Mouse (Mus musculus): ENCODE measurements around the gene Aadac. TPM values are rescaled to one million over a fixed set of nuclear protein-coding genes. Genes with fewer than 3 reads are reported as not detected.
A peak's percentile ranks its signal among the peaks of the same experiment; 100 is the strongest.

Gene Aadac
- not detected in 2 replicates for polyA plus RNA-seq (2012; rRNA removed)

DNA sequence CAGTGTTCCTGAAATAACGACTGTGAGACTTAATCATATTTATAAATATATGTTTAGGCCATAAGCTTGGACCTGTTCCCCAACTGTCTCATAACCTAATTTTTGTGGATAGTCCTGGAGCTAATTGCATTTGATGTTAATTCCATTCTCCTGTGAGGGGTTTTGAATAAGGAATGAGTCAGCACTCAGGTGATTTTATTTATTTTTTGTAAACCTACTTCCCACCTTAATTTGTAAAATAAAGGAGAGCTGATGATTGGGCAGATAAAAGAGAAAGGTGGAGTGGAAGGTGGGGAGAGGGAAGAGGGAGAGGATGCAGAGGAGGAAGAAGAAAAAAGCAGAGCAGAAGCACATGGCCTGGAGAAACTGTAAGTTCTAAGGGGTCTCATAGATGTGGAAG, at the start of gene Aadac:
Gene Aadac (plus strand): TSS at position 301 of the 400 bp plus-strand sequence.
- no peak for TF ChIP-seq CTCF (IDR thresholded peaks at IDR 0.05; ENCODE audit: borderline replicate concordance, insufficient read depth, low read depth, low read length)
- TF ChIP-seq POLR2A (IDR thresholded peaks at IDR 0.05; ENCODE audit: borderline replicate concordance, insufficient read depth, low read length), result no peak
- no peak for DNase-seq
- Histone ChIP-seq H3K27ac (ENCODE audit: insufficient read depth, low read length) (no peak within 1 kb of the TSS), H3K27me3 (ENCODE audit: control insufficient read depth, insufficient read depth, low read length) (no peaks in the 10 kb centered on the region), H3K4me1 (ENCODE audit: control insufficient read depth, insufficient read depth, low read length) (no peaks in the 10 kb centered on the region), H3K4me3 (replicated peaks; ENCODE audit: insufficient read depth, low read depth, low read length) (no peak within 1 kb of the TSS)
- WGBS, result 75% methylated on average over 1 of the region's 1 CpGs

DNA sequence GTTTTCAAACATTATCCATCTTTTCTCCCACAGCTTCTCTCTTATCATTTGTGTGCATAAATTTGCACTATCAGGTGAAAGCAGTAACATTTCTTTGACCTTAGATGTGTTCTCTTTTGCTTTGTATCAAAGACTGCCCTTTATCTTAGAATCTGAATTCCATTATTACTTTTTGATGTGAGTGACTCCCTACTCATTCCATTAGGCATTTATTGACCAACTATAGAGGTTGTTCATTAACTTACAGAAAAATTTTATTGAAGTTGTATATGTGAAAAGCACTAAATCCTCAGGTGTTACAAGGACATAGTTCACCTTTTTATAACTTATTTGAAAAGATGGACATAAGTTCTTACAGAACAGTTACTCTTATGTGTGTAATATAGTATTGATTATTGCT, 21.9 kb upstream of the Aadac start:
- TF ChIP-seq POLR2A (IDR thresholded peaks at IDR 0.05; ENCODE audit: borderline replicate concordance, insufficient read depth, low read length) (no peak), CTCF (IDR thresholded peaks at IDR 0.05; ENCODE audit: borderline replicate concordance, insufficient read depth, low read depth, low read length) (no peak)
- H3K27me3 ChIP-seq (ENCODE audit: control insufficient read depth, insufficient read depth, low read length), result no peaks in the 10 kb centered on the region
- no peak overlapping the region for H3K27ac ChIP-seq (ENCODE audit: insufficient read depth, low read length)
- H3K4me3 ChIP-seq (replicated peaks; ENCODE audit: insufficient read depth, low read depth, low read length), result no peak overlapping the region
- no peaks in the 10 kb centered on the region for H3K4me1 ChIP-seq (ENCODE audit: control insufficient read depth, insufficient read depth, low read length)
- no peak for DNase-seq

DNA sequence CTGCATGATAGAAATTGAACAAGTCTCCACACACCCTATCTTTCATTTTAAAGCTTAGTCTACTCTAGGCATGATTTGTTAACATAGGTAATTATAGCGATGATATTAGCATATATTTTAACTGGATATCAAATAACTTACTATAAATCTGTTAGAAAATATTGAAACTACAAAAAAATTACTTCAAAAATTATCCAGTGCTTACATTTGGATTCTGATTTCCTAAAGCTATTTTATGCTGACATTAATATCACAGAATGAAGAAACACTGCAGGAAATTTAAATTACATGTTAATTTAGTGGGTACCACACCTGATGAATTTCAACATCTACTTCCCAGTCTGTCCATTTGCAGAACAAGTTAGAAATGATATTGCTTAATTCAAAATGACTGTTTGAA, 19.1 kb upstream of the Aadac start, which contains the start of gene Aadacl2:
Gene Aadacl2 (plus strand): TSS at position 301 of the 400 bp plus-strand sequence.
- 94% methylated on average over 1 of the region's 1 CpGs for WGBS
- Histone ChIP-seq H3K27ac (ENCODE audit: insufficient read depth, low read length) (no peak within 1 kb of the TSS), H3K27me3 (ENCODE audit: control insufficient read depth, insufficient read depth, low read length) (no peaks in the 10 kb centered on the region), H3K4me3 (replicated peaks; ENCODE audit: insufficient read depth, low read depth, low read length) (no peak within 1 kb of the TSS), H3K4me1 (ENCODE audit: control insufficient read depth, insufficient read depth, low read length) (no peaks in the 10 kb centered on the region)
- DNase-seq, result no peak
- no peak for TF ChIP-seq CTCF (IDR thresholded peaks at IDR 0.05; ENCODE audit: borderline replicate concordance, insufficient read depth, low read depth, low read length)
- TF ChIP-seq POLR2A (IDR thresholded peaks at IDR 0.05; ENCODE audit: borderline replicate concordance, insufficient read depth, low read length), result no peak

DNA sequence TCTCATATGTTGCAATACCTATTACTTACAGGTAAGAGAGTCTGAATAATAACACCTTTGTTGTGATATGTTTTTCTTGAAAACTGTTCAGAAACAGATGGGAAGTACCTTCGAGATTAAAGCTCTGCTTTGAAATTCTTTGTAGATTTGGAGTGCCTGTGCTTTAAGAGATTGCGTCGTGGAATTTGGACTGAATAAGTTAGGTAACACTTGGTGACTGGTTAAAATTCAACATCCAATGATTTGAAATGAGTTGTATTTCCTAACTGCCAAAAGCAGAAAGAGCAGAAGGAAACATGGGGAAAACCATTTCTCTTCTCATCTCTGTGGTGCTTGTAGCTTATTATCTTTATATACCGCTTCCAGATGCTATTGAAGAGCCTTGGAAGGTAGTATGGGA, 6.0 kb downstream of the Aadac start:
- Histone ChIP-seq H3K4me3 (replicated peaks; ENCODE audit: insufficient read depth, low read depth, low read length) (no peak overlapping the region), H3K27me3 (ENCODE audit: control insufficient read depth, insufficient read depth, low read length) (no peaks in the 10 kb centered on the region), H3K27ac (ENCODE audit: insufficient read depth, low read length) (no peak overlapping the region), H3K4me1 (ENCODE audit: control insufficient read depth, insufficient read depth, low read length) (no peaks in the 10 kb centered on the region)
- DNase-seq, result no peak
- 92% methylated on average over 4 of the region's 4 CpGs for WGBS
- TF ChIP-seq POLR2A (IDR thresholded peaks at IDR 0.05; ENCODE audit: borderline replicate concordance, insufficient read depth, low read length) (no peak), CTCF (IDR thresholded peaks at IDR 0.05; ENCODE audit: borderline replicate concordance, insufficient read depth, low read depth, low read length) (no peak)

DNA sequence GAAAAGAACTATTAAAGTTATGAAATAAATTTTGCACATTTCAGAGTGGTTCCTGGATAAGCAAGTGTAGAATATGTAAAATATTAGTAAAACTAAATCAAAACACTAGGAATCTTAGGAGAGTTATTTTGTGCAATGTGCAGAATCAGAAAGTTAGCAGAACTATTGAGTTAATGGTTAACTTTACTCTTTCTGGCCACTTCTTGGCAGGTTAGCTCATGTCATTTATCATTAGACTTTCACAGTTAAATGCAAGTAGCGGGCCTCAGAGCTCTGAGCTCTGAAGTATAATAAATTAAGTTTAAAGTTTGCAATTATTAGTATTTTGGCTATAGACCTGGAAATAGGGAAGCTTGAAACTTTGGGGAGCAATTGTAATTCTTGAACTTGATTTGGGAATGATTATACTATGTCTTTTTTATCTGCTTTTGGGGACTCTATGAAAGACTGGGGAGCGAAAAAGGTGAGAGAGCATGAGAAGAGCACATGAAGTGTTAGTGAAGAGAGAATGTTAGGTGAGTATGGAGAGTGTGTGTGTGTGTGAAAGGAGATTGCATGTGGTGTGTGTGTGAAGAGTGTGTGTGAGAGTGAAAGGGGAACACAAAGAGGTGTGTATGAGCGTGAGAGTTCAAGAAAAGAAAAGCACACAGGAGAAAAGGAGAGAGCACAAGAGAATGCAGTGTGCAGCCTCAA, 20.9 kb downstream of the Aadac start:
- TF ChIP-seq POLR2A (IDR thresholded peaks at IDR 0.05; ENCODE audit: borderline replicate concordance, insufficient read depth, low read length) (no peak), CTCF (IDR thresholded peaks at IDR 0.05; ENCODE audit: borderline replicate concordance, insufficient read depth, low read depth, low read length) (no peak)
- no peak for DNase-seq
- Histone ChIP-seq H3K27ac (ENCODE audit: insufficient read depth, low read length) (no peak overlapping the region), H3K27me3 (ENCODE audit: control insufficient read depth, insufficient read depth, low read length) (no peaks in the 10 kb centered on the region), H3K4me1 (ENCODE audit: control insufficient read depth, insufficient read depth, low read length) (no peaks in the 10 kb centered on the region), H3K4me3 (replicated peaks; ENCODE audit: insufficient read depth, low read depth, low read length) (no peak overlapping the region)
- whole genome bisulfite sequencing, result 80% methylated on average over 3 of the region's 3 CpGs

- 86% methylated on average over 3 of the region's 3 CpGs for WGBS
- no peak overlapping the region for H3K27ac ChIP-seq (ENCODE audit: insufficient read depth, low read length)
- H3K4me3 ChIP-seq (replicated peaks; ENCODE audit: insufficient read depth, low read depth, low read length), result no peak overlapping the region
- no peaks in the 10 kb centered on the region for H3K27me3 ChIP-seq (ENCODE audit: control insufficient read depth, insufficient read depth, low read length)
- TF ChIP-seq POLR2A (IDR thresholded peaks at IDR 0.05; ENCODE audit: borderline replicate concordance, insufficient read depth, low read length) (no peak), CTCF (IDR thresholded peaks at IDR 0.05; ENCODE audit: borderline replicate concordance, insufficient read depth, low read depth, low read length) (no peak)
- no peak for DNase-seq
- peaks cover 3% of the 10 kb centered on the region; the same call in 1 of the 2 replicates for H3K4me1 ChIP-seq (ENCODE audit: control insufficient read depth, insufficient read depth, low read length)
These were observed 27.9 kb downstream of the Aadac start for GRCm38 (mm10) chr3:60053231-60053927.

GRCm38 (mm10) chr3:60053931-60054330, 28.4 kb downstream of the Aadac start:
- Histone ChIP-seq H3K4me3 (replicated peaks; ENCODE audit: insufficient read depth, low read depth, low read length) (no peak overlapping the region), H3K4me1 (ENCODE audit: control insufficient read depth, insufficient read depth, low read length) (peaks cover 3% of the 10 kb centered on the region; the same call in 1 of the 2 replicates), H3K27me3 (ENCODE audit: control insufficient read depth, insufficient read depth, low read length) (no peaks in the 10 kb centered on the region), H3K27ac (ENCODE audit: insufficient read depth, low read length) (no peak overlapping the region)
- TF ChIP-seq POLR2A (IDR thresholded peaks at IDR 0.05; ENCODE audit: borderline replicate concordance, insufficient read depth, low read length) (no peak), CTCF (IDR thresholded peaks at IDR 0.05; ENCODE audit: borderline replicate concordance, insufficient read depth, low read depth, low read length) (no peak)
- no peak for DNase-seq
- WGBS, result 91% methylated on average over 2 of the region's 2 CpGs

DNA sequence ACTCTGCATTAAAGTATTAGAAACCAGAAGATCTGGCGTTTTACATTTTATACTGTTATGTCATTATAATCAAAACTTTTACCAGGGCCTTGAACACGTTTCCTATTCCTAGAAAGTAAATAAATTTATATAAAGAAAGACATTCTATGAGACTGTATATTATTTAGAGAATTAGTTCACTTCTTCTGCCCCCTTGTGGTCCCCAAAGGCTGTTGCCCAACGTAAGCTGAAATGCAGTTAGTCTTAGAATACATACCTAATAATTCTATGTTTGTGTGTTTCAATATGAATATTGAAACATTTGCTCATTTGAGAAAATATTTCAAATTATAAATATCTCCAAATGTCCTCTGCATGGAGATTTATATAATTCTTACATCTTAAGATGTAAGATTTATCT, 30.9 kb downstream of the Aadac start:
- Histone ChIP-seq H3K4me3 (replicated peaks; ENCODE audit: insufficient read depth, low read depth, low read length) (no peak overlapping the region), H3K27me3 (ENCODE audit: control insufficient read depth, insufficient read depth, low read length) (no peaks in the 10 kb centered on the region), H3K4me1 (ENCODE audit: control insufficient read depth, insufficient read depth, low read length) (peaks cover 3% of the 10 kb centered on the region; the same call in 1 of the 2 replicates), H3K27ac (ENCODE audit: insufficient read depth, low read length) (no peak overlapping the region)
- 49% methylated on average over 3 of the region's 3 CpGs for WGBS
- TF ChIP-seq CTCF (IDR thresholded peaks at IDR 0.05; ENCODE audit: borderline replicate concordance, insufficient read depth, low read depth, low read length) (no peak), POLR2A (IDR thresholded peaks at IDR 0.05; ENCODE audit: borderline replicate concordance, insufficient read depth, low read length) (no peak)
- DNase-seq, result peak in 1 of 2 experiments; percentile 12

Measured in cerebellum, adult 2 months (tissue).